Mouse (Mus musculus): Measurements from ENCODE around the gene Rai2.

GRCm38 (mm10) chrX:161689336-161689735 lies 27.5 kb upstream of the Rai2 start:
- TF ChIP-seq CTCF (IDR thresholded peaks at IDR 0.05; ENCODE audit: extremely low read depth, insufficient read length, insufficient replicate concordance, low read depth, low read length) (no peak), POLR2A (IDR thresholded peaks at IDR 0.05; ENCODE audit: low read depth, low read length) (no peak)

All from small intestine, adult 2 months (tissue).